In genomic region chr2:74679596-74679971, GRCm38 (mm10) we compare ENCODE assay signal across 18 mouse cellular contexts. TPM values are rescaled to one million over a fixed set of nuclear protein-coding genes. Genes with fewer than 3 reads are reported as not detected.
DNase-seq lines count a peak whose midpoint lies in the region; ATAC-seq lines count a peak whose summit lies in the region.
"Had no signal": no experiment of that assay in that cellular context is flagged by ENCODE, and none has a peak within 500 bp of the region (broad histone marks: within the 10 kb centered on the region; RNA-seq: fewer than 3 reads in every experiment).

No protein-coding gene starts in this region.

- peaks cover 100% of the 10 kb centered on the region for H3K27me3 ChIP-seq in heart, embryonic 13.5 days (replicated peaks)
- peaks cover 73% of the 10 kb centered on the region for H3K27me3 ChIP-seq in limb, embryonic 13.5 days

- H3K9me3 ChIP-seq in heart, embryonic 13.5 days = no peaks in the 10 kb centered on the region
- no peaks in the 10 kb centered on the region for H3K9me3 ChIP-seq in limb, embryonic 13.5 days
- H3K9me3 ChIP-seq: hindbrain, embryonic 10.5 days; midbrain, embryonic 13.5 days had no signal

- H3K27ac ChIP-seq in heart, embryonic 13.5 days (replicated peaks) = no peak overlapping the region
- H3K27ac ChIP-seq in limb, embryonic 13.5 days = peak overlapping the region; percentile 98
- H3K27ac ChIP-seq: hindbrain, embryonic 10.5 days; midbrain, embryonic 13.5 days had no signal

- H3K9ac ChIP-seq in heart, embryonic 13.5 days = no peak overlapping the region
- H3K9ac ChIP-seq in limb, embryonic 13.5 days = peak overlapping the region; percentile 99
- H3K9ac ChIP-seq: midbrain, embryonic 13.5 days had no signal

- DNase-seq in heart, adult 9 months (ENCODE audit: low spot score in 2 of 2) = no peak
- DNase-seq in urinary bladder, postnatal 14 days (ENCODE audit: low spot score) = peak; percentile 16
- DNase-seq in urinary bladder, adult 18-20 months (ENCODE audit: low spot score in 2 of 2) = no peak
- DNase-seq in layer of hippocampus, postnatal 36 days = no peak
- no peak for DNase-seq in left cerebral cortex, adult 18-20 months (ENCODE audit: low spot score in 2 of 2)
- DNase-seq in right cerebral cortex, postnatal 4 days = no peak
- DNase-seq: cerebellum, adult 2 months; lung, adult 2 months; spleen, adult 18-20 months; thymus, postnatal 14 days had no signal

- peak overlapping the region; percentile 17; the same call in 1 of the 2 replicates for H3K4me2 ChIP-seq in heart, embryonic 13.5 days
- H3K4me2 ChIP-seq in limb, embryonic 13.5 days (replicated peaks) = peak overlapping the region; percentile 75
- H3K4me2 ChIP-seq: midbrain, embryonic 13.5 days had no signal

- H3K4me1 ChIP-seq in heart, embryonic 13.5 days = peaks cover 22% of the 10 kb centered on the region
- H3K4me1 ChIP-seq in limb, embryonic 13.5 days = peaks cover 12% of the 10 kb centered on the region; the same call in 1 of the 2 replicates

- no peak for ATAC-seq in heart, embryonic 13.5 days (ENCODE audit: extremely low read depth, insufficient number of reproducible peaks, low FRiP score, low TSS enrichment)
- ATAC-seq in limb, embryonic 13.5 days (ENCODE audit: low FRiP score, low read depth) = no peak
- ATAC-seq: midbrain, embryonic 13.5 days had no signal

- under 1% methylated on average over 26 of the region's 26 CpGs for WGBS in heart, embryonic 13.5 days
- WGBS in limb, embryonic 13.5 days = under 1% methylated on average over 26 of the region's 26 CpGs

- peak overlapping the region; percentile 10; the same call in 1 of the 2 replicates for H3K4me3 ChIP-seq in heart, embryonic 13.5 days
- H3K4me3 ChIP-seq in limb, embryonic 13.5 days = peak overlapping the region; percentile 79
- H3K4me3 ChIP-seq: hindbrain, embryonic 10.5 days; midbrain, embryonic 13.5 days had no signal

- H3K36me3 ChIP-seq in heart, embryonic 13.5 days = no peaks in the 10 kb centered on the region
- H3K36me3 ChIP-seq in limb, embryonic 13.5 days = 0 out of 2 replicates have a peak, but pooled peaks cover 5% of the 10 kb centered on the region
- H3K36me3 ChIP-seq: hindbrain, embryonic 10.5 days; midbrain, embryonic 13.5 days had no signal

RNA-seq across cellular contexts. Expression of gene Hoxd11, which starts 0.2 kb away (rescaled TPM):
- not detected in 2 replicates for polyA plus RNA-seq in heart, embryonic 13.5 days (2015; fragmentation: Nextera tagmentation; extraction: Ambion mirVana)
- 19.1 TPM in 2 replicates for polyA plus RNA-seq in limb, embryonic 13.5 days (2015; fragmentation: Nextera tagmentation; extraction: Ambion mirVana)
- total RNA-seq in layer of hippocampus, postnatal 36 days (2021) = not detected
- total RNA-seq in left cerebral cortex, adult 18-20 months (2021) = not detected
- total RNA-seq: gastrocnemius, adult 18-20 months; layer of hippocampus, postnatal 14 days had no signal
- polyA plus RNA-seq: C2C12; cerebellum, adult 2 months; hindbrain, embryonic 10.5 days; lung, adult 2 months; midbrain, embryonic 13.5 days had no signal

RNA-seq across cellular contexts. Expression of gene Hoxd12, which starts 4.8 kb away (rescaled TPM):
- polyA plus RNA-seq in heart, embryonic 13.5 days (2015; fragmentation: Nextera tagmentation; extraction: Ambion mirVana) = not detected in 2 replicates
- polyA plus RNA-seq in limb, embryonic 13.5 days (2015; fragmentation: Nextera tagmentation; extraction: Ambion mirVana) = 59.3 and 67.1 TPM in 2 replicates
- not detected for total RNA-seq in layer of hippocampus, postnatal 36 days (2021)
- total RNA-seq in left cerebral cortex, adult 18-20 months (2021) = not detected
- total RNA-seq: adrenal gland, postnatal 4 days; gastrocnemius, adult 18-20 months; layer of hippocampus, postnatal 14 days had no signal
- polyA plus RNA-seq: C2C12; cerebellum, adult 2 months; hindbrain, embryonic 10.5 days; lung, adult 2 months; midbrain, embryonic 13.5 days had no signal

RNA-seq across cellular contexts. Expression of gene Hoxd13, which starts 11.5 kb away (rescaled TPM):
- polyA plus RNA-seq in heart, embryonic 13.5 days (2015; fragmentation: Nextera tagmentation; extraction: Ambion mirVana) = not detected in 2 replicates
- polyA plus RNA-seq in limb, embryonic 13.5 days (2015; fragmentation: Nextera tagmentation; extraction: Ambion mirVana) = 48.5 and 55.5 TPM in 2 replicates
- total RNA-seq in layer of hippocampus, postnatal 36 days (2021) = not detected
- total RNA-seq in left cerebral cortex, adult 18-20 months (2021) = not detected
- total RNA-seq: adrenal gland, postnatal 4 days; gastrocnemius, adult 18-20 months; layer of hippocampus, postnatal 14 days had no signal
- polyA plus RNA-seq: C2C12; hindbrain, embryonic 10.5 days; midbrain, embryonic 13.5 days had no signal

RNA-seq across cellular contexts. Expression of gene Hoxd10, which starts 12.1 kb away (rescaled TPM):
- polyA plus RNA-seq in heart, embryonic 13.5 days (2015; fragmentation: Nextera tagmentation; extraction: Ambion mirVana) = 0.08 TPM in 1 of 2 replicates, not detected in the other
- polyA plus RNA-seq in limb, embryonic 13.5 days (2015; fragmentation: Nextera tagmentation; extraction: Ambion mirVana) = 26.0 and 26.2 TPM in 2 replicates
- total RNA-seq in layer of hippocampus, postnatal 36 days (2021) = not detected
- total RNA-seq in left cerebral cortex, adult 18-20 months (2021) = not detected
- total RNA-seq: layer of hippocampus, postnatal 14 days had no signal
- polyA plus RNA-seq: C2C12; cerebellum, adult 2 months; hindbrain, embryonic 10.5 days; lung, adult 2 months; midbrain, embryonic 13.5 days had no signal

RNA-seq across cellular contexts. Expression of gene Hoxd9, which starts 17.9 kb away (rescaled TPM):
- not detected in 2 replicates for polyA plus RNA-seq in heart, embryonic 13.5 days (2015; fragmentation: Nextera tagmentation; extraction: Ambion mirVana)
- polyA plus RNA-seq in limb, embryonic 13.5 days (2015; fragmentation: Nextera tagmentation; extraction: Ambion mirVana) = 10.7 and 10.9 TPM in 2 replicates
- not detected for total RNA-seq in layer of hippocampus, postnatal 36 days (2021)
- total RNA-seq in left cerebral cortex, adult 18-20 months (2021) = not detected
- total RNA-seq: layer of hippocampus, postnatal 14 days had no signal
- polyA plus RNA-seq: C2C12; cerebellum, adult 2 months; hindbrain, embryonic 10.5 days; midbrain, embryonic 13.5 days had no signal
